Mouse (Mus musculus): ENCODE data around the gene Aco2. TPM values are rescaled to one million over a fixed set of nuclear protein-coding genes. Genes with fewer than 3 reads are reported as not detected.

Gene Aco2
- polyA plus RNA-seq, 1 experiment from 2014 or later, result 287 TPM

DNA sequence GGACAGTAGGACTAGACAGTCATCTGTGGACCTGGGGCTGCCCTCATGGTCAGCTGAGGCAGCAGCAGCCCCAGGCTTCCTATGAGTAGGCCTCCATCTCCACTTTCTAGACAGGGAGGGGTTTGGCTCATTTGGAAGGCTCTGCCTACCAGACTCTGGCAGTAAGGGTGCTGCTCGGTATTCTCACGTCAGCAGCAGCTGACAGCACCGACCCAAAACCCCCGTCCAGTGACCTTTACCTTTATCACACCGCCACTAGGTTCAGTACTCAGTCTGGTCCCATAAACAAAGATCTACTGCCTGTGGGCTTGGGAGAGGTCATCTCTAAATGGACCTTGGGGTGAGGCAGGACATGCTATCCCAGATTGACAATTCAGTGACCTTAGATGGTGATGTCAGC is 43.6 kb downstream of the Aco2 start:
- ATAC-seq (ENCODE audit: low FRiP score, low read depth), result no peak
- Histone ChIP-seq H3K27ac (replicated peaks) (no peak overlapping the region), H3K4me2 (no peak overlapping the region), H3K4me3 (no peak overlapping the region), H3K36me3 (peaks cover 56% of the 10 kb centered on the region), H3K27me3 (no peaks in the 10 kb centered on the region), H3K9me3 (no peaks in the 10 kb centered on the region), H3K9ac (no peak overlapping the region), H3K4me1 (replicated peaks) (0 out of 2 replicates have a peak, but pooled peaks cover 7% of the 10 kb centered on the region)
- 85% methylated on average over 5 of the region's 5 CpGs for WGBS

DNA sequence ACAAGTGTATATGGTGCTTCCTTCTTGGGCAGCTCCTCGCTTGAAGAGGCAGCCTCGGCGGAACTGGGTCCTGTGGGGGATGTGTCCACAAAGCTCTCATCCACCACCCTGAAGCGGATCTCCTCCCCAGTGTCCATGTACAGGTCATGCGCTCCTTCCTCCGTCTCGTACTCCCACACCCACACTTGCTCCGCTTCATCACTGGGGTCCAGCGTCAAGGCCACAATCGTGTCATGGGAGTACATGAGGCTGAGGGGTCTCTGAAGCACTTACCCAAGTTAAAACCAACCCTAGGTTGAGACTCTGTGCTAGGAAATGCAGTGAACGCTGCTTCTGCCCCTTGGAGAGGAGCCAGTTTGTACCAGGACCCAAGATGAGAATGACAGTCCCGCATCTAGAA is 45.1 kb downstream of the Aco2 start:
- H3K27me3 ChIP-seq, result no peaks in the 10 kb centered on the region
- H3K27ac ChIP-seq (replicated peaks), result no peak overlapping the region
- 0 out of 2 replicates have a peak, but pooled peaks cover 11% of the 10 kb centered on the region for H3K4me1 ChIP-seq (replicated peaks)
- no peak overlapping the region for H3K9ac ChIP-seq
- no peak overlapping the region for H3K4me2 ChIP-seq
- H3K9me3 ChIP-seq, result no peaks in the 10 kb centered on the region
- no peak for ATAC-seq (ENCODE audit: low FRiP score, low read depth)
- 87% methylated on average over 12 of the region's 12 CpGs for WGBS
- no peak overlapping the region for H3K4me3 ChIP-seq
- peaks cover 41% of the 10 kb centered on the region for H3K36me3 ChIP-seq

DNA sequence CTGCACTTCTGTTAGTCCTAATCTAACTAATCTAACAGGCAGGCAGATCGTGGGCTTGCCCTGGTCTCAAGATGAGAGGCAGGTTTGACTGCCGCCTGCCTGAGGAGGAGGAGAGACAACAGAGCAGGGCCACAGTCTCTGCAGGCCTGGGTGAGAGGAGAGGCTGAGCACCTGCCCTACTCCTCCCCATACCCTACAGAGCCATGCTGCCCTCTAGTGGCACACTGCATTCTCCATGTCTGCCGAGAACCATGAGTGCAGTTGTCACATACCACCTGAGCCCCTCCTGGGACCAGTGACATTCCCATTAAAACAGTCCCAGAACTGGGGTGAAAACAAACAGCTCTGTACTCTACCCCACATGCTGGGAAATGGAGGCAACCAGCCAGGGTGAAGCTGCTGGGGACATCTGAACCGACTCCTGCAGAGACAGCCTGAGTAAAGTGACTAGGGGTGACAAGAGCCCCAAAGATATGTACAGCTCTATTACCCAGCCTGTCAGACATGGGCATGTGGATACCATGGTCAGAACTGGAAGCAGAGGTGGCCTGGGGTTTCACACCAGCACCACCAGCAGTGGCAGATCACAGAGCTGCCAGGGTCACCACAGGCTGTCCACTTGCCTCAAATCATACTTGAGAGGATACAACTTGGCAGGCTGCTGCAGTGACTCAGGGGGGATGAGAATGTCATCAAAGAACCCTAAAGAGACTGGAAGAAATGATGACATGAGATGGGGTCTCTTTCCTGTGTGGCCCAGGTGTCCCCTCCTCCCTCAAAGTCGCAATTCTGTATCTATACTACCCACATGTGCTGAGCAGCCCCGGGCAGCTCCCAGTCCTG is 45.7 kb downstream of the Aco2 start:
- 60% methylated on average over 6 of the region's 6 CpGs for WGBS
- H3K36me3 ChIP-seq, result peaks cover 35% of the 10 kb centered on the region
- H3K4me1 ChIP-seq (replicated peaks), result 0 out of 2 replicates have a peak, but pooled peaks cover 15% of the 10 kb centered on the region
- H3K27me3 ChIP-seq, result no peaks in the 10 kb centered on the region
- ATAC-seq (ENCODE audit: low FRiP score, low read depth), result no peak
- H3K9me3 ChIP-seq, result no peaks in the 10 kb centered on the region
- H3K4me2 ChIP-seq, result no peak overlapping the region
- no peak overlapping the region for H3K27ac ChIP-seq (replicated peaks)
- no peak overlapping the region for H3K9ac ChIP-seq
- no peak overlapping the region for H3K4me3 ChIP-seq

DNA sequence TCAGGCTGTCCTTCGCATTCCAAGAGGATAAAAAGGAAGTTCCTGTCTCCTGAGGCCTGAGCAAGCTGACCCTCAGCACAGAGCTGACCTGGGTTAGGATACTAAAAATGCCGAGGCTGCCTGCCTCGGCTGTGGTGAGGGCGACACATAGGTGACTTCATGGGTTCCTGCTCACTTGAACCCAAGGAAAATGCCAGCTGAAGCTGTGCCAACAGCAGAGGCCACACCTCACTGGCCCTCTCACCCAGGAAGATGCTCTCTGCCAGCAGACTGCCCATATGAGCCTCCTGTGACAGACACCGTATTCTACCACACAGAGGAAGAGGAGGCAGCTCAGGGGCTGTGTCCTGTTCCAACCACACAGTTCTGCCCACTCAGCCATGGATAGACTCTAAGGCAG is 47.0 kb downstream of the Aco2 start:
- no peak overlapping the region for H3K4me3 ChIP-seq
- H3K9me3 ChIP-seq, result no peaks in the 10 kb centered on the region
- WGBS, result 84% methylated on average over 5 of the region's 5 CpGs
- no peak overlapping the region for H3K9ac ChIP-seq
- ATAC-seq (ENCODE audit: low FRiP score, low read depth), result no peak
- peaks cover 25% of the 10 kb centered on the region for H3K4me1 ChIP-seq (replicated peaks)
- no peaks in the 10 kb centered on the region for H3K27me3 ChIP-seq
- peaks cover 23% of the 10 kb centered on the region for H3K36me3 ChIP-seq
- no peak overlapping the region for H3K27ac ChIP-seq (replicated peaks)
- H3K4me2 ChIP-seq, result no peak overlapping the region

DNA sequence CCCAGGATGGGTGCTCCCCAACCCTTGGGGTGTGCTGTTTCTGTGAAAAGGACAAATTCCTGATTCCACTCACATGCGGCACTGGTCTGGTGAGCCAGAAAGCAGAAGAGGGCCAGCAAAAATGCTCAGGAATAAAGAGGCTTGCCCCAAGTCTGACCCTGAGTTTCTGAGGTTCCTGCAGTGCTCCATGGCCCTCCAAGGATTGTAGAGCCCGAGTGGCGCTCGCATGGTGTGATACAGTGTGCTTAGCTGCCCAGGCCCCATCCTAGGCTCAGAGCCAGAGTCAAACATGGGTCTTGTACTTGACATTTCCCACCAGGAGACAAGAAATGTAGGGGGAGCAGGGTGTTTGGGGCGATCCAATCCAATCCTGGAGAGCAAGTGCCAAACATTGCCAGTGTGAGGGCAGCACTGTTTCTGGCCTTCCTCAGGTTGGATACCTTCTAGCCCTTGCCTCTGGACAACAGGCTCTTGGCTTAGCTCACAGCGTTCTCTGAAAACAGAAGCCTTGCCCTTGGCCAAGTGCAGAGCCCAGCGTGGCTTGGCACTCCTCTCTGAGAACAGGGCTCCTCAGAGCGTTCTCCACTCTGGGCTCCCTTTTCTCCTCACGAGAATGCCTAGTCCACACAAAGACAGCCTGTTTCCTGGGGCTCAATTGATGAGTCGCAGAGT is 48.6 kb downstream of the Aco2 start:
- peaks cover 7% of the 10 kb centered on the region for H3K36me3 ChIP-seq
- peaks cover 41% of the 10 kb centered on the region for H3K4me1 ChIP-seq (replicated peaks)
- no peak overlapping the region for H3K4me3 ChIP-seq
- no peaks in the 10 kb centered on the region for H3K27me3 ChIP-seq
- H3K27ac ChIP-seq (replicated peaks), result peak overlapping the region; percentile 43
- ATAC-seq (ENCODE audit: low FRiP score, low read depth), result peak; percentile 59
- H3K4me2 ChIP-seq, result no peak overlapping the region
- H3K9me3 ChIP-seq, result no peaks in the 10 kb centered on the region
- WGBS, result 74% methylated on average over 10 of the region's 10 CpGs
- H3K9ac ChIP-seq, result no peak overlapping the region

DNA sequence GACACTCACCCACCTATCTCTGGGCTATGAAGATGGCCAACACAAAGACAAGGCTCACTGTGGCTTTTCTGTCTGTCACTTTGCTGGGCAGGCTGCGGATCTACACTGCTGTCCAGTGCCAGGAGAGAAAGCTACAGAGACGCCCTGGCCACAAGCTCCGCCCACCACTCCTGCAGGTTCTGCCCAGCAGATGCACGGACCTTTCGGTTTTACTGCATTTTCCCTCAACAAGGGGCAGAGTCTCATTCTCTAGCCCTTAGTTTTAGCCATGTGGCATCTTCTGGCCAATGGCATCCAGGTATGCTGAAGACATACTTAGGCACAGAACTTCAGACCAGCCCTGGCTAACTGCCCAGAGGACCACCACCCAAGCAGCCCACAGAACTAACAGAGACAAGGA is 49.1 kb downstream of the Aco2 start:
- H3K27me3 ChIP-seq, result no peaks in the 10 kb centered on the region
- no peak for ATAC-seq (ENCODE audit: low FRiP score, low read depth)
- H3K9ac ChIP-seq, result no peak overlapping the region
- H3K36me3 ChIP-seq, result peaks cover 1% of the 10 kb centered on the region
- no peak overlapping the region for H3K4me3 ChIP-seq
- peaks cover 41% of the 10 kb centered on the region for H3K4me1 ChIP-seq (replicated peaks)
- no peaks in the 10 kb centered on the region for H3K9me3 ChIP-seq
- H3K27ac ChIP-seq (replicated peaks), result peak overlapping the region; percentile 43
- H3K4me2 ChIP-seq, result no peak overlapping the region
- WGBS, result 71% methylated on average over 5 of the region's 5 CpGs

DNA sequence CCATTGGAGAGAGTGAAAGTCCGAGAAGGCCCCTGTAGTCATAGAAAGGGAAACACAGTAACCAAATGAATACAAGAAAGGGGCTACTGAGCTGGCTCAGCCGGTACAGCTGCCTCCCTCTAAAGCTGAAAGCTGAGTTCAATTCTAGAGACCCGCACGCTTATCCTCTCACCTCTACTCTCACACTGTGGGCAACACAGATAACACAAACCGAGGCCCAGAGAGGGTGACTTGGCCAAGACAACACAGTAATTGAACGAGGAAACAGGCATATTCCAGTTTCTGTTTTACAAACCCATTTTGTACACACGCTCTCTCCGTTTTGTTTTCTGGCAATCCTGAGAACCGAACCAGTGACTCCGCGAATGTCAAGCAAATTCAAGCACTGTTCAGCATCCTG is 52.8 kb downstream of the Aco2 start:
- Histone ChIP-seq H3K9ac (peak overlapping the region; percentile 59; the same call in 1 of the 2 replicates), H3K36me3 (no peaks in the 10 kb centered on the region), H3K4me2 (peak overlapping the region; percentile 83), H3K27me3 (no peaks in the 10 kb centered on the region), H3K9me3 (no peaks in the 10 kb centered on the region), H3K4me1 (replicated peaks) (peaks cover 39% of the 10 kb centered on the region), H3K27ac (replicated peaks) (no peak overlapping the region), H3K4me3 (peak overlapping the region; percentile 62)
- WGBS, result 85% methylated on average over 11 of the region's 11 CpGs
- ATAC-seq (ENCODE audit: low FRiP score, low read depth), result no peak

DNA sequence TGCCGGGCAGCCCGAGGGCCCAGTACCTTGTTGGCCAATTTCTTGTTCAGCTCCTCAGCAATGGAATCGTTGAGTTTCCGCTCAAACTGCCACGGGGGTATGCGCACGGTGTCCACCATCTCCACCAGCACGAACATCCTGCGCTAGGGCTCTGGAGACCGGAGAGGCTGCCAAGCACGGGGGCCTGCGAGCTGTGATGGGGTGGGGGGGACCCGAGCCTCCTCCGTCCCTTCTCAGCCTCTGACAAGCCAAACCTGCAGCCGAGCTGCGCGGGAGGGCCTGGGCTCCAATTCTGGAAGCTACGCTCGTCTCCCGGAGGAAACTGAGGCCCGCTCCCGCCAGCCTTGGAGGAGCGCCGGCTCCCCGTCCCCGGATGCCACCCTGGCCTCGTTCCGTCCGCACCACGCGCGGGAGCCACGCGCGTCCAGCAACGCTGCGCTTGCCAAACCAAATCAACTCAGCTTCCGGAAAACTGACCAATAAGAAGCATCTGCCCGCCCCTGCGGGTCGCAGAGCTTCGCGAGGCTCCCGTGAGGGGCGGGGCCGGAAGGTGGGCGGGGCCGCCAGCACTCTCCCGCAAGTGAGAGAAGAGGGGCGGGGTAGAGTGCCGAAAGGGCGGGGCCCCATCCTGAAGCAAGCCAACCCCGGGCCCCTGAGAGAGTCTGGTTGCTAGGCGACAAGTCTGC is 53.8 kb downstream of the Aco2 start, which contains the start of gene Polr3h:
Gene Polr3h (minus strand): TSS at position 481 of the 686 bp plus-strand sequence.
- under 1% methylated on average over 52 of the region's 54 CpGs for WGBS
- H3K4me1 ChIP-seq (replicated peaks), result peaks cover 39% of the 10 kb centered on the region
- H3K4me3 ChIP-seq, result peak within 1 kb of the TSS; percentile 62
- no peaks in the 10 kb centered on the region for H3K27me3 ChIP-seq
- H3K4me2 ChIP-seq, result peak within 1 kb of the TSS; percentile 83
- H3K36me3 ChIP-seq, result no peaks in the 10 kb centered on the region
- H3K9ac ChIP-seq, result peak within 1 kb of the TSS; percentile 59
- ATAC-seq (ENCODE audit: low FRiP score, low read depth), result peak; percentile 96
- H3K27ac ChIP-seq (replicated peaks), result peak within 1 kb of the TSS; percentile 86
- H3K9me3 ChIP-seq, result no peaks in the 10 kb centered on the region

DNA sequence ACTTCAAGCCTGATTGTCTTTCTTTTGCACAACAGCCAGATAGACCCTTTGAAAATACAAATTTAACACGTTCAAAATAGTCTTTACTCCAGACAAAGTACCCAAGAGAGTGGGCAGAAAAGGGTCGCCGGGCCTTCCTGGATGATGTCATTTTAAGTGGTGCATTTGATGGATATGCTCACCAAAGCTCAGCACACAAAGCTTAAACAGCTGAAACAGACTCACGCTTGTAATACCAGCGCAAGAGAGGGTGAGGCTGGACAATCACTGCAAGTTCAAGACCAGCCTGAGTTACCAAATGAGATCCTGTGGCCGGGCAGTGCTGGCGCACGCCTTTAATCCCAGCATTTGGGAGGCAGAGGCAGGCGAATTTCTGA is 54.3 kb downstream of the Aco2 start:
- peaks cover 39% of the 10 kb centered on the region for H3K4me1 ChIP-seq (replicated peaks)
- ATAC-seq (ENCODE audit: low FRiP score, low read depth), result no peak
- WGBS, result 30% methylated on average over 9 of the region's 9 CpGs
- H3K9me3 ChIP-seq, result no peaks in the 10 kb centered on the region
- no peaks in the 10 kb centered on the region for H3K36me3 ChIP-seq
- peak overlapping the region; percentile 62 for H3K4me3 ChIP-seq
- H3K9ac ChIP-seq, result no peak overlapping the region
- H3K27me3 ChIP-seq, result no peaks in the 10 kb centered on the region
- peak overlapping the region; percentile 86 for H3K27ac ChIP-seq (replicated peaks)
- peak overlapping the region; percentile 83 for H3K4me2 ChIP-seq

DNA sequence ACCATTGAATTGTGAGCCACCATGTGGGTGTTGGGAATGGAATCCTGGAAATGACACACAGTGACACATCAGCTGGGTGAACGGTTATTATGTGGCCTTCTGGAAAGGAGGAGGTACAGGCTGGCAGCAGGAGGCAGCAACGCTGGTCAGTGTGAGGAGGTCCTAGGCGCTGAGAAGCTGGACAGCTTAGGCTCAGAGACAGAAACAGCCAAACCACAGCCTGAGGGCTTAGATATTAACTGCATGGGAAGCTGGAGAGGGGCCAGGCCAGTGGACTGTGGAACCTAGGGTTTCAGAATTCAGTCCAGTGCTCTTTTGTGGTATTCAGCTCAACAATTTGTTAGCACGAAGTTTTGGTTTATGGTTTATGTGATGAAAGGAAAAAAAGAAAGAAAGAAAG is 55.6 kb downstream of the Aco2 start:
- Histone ChIP-seq H3K9me3 (no peaks in the 10 kb centered on the region), H3K27me3 (no peaks in the 10 kb centered on the region), H3K27ac (replicated peaks) (peak overlapping the region; percentile 86), H3K4me1 (replicated peaks) (peaks cover 33% of the 10 kb centered on the region), H3K9ac (no peak overlapping the region), H3K36me3 (no peaks in the 10 kb centered on the region), H3K4me3 (no peak overlapping the region), H3K4me2 (no peak overlapping the region)
- WGBS, result 38% methylated on average over 4 of the region's 4 CpGs
- ATAC-seq (ENCODE audit: low FRiP score, low read depth), result no peak

DNA sequence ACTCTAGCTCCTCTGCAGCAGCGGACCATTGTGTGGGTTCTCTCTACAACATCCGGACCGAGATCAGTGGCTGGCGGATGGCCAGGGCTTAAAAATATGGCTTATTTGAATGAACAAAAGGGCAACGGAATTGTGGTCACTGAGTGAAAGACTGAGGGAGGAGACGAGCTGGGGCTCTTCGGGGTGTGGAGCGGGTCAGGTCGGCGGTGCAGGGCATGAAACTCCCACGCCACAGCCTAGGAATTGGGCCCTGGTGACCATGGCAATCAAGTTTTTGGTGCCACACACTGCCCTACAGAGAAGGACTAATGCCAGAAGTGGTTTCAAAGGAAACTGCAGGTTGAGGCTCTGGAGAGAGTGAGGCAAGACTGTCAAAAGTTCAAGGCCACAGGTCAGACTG is 56.2 kb downstream of the Aco2 start:
- no peaks in the 10 kb centered on the region for H3K9me3 ChIP-seq
- no peak for ATAC-seq (ENCODE audit: low FRiP score, low read depth)
- no peak overlapping the region for H3K4me3 ChIP-seq
- H3K36me3 ChIP-seq, result no peaks in the 10 kb centered on the region
- WGBS, result 43% methylated on average over 11 of the region's 11 CpGs
- no peaks in the 10 kb centered on the region for H3K27me3 ChIP-seq
- no peak overlapping the region for H3K9ac ChIP-seq
- no peak overlapping the region for H3K4me2 ChIP-seq
- peak overlapping the region; percentile 86 for H3K27ac ChIP-seq (replicated peaks)
- H3K4me1 ChIP-seq (replicated peaks), result peaks cover 36% of the 10 kb centered on the region

DNA sequence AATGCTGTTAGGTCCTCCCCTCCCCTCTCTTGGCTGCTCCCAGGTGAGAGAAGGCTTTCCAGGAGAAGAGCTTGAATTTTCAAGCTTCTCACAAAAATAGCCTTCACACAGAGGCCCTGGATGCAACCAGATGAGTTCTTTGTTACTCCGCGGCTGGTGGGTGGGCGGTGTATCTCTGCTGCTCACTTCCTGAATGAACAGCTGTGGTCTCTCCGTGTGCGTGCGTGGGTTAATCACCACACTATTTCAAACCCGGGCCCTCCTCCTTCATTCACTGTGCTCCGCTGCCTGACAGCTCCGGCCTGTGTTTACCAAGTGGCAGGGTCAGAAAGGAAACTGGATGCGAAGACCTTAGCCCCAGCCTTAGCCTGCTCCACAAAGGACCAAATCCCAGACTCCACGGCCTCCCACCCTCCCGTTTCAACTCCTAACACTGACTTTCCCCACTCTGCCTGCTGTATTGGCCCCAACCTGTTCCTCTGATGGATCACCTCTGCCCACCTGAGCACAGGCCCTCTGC is 60.9 kb downstream of the Aco2 start:
- no peak overlapping the region for H3K9ac ChIP-seq
- no peaks in the 10 kb centered on the region for H3K27me3 ChIP-seq
- H3K4me3 ChIP-seq, result no peak overlapping the region
- peaks cover 23% of the 10 kb centered on the region for H3K4me1 ChIP-seq (replicated peaks)
- no peaks in the 10 kb centered on the region for H3K36me3 ChIP-seq
- H3K4me2 ChIP-seq, result no peak overlapping the region
- H3K9me3 ChIP-seq, result no peaks in the 10 kb centered on the region
- no peak overlapping the region for H3K27ac ChIP-seq (replicated peaks)
- no peak for ATAC-seq (ENCODE audit: low FRiP score, low read depth)
- WGBS, result 30% methylated on average over 12 of the region's 12 CpGs

Measured in hindbrain, embryonic 15.5 days (tissue).